Mouse (Mus musculus) urinary bladder, postnatal 4 days (tissue): Measurements from ENCODE around the gene Fam168b.

Experiments
- DNase-seq, 2 experiments: peaks; one replicate each; pipeline ENCODE4 v3.0.0; 2021 to 2022; ENCODE audit warnings: low spot score in 2 of 2

Gene Fam168b

GRCm38 (mm10) chr1:34851562-34851961 lies 8.7 kb upstream of the Fam168b start:
- DNase-seq: peak in 1 of 2 experiments; percentile 31

- no peak for DNase-seq
Measured at GRCm38 (mm10) chr1:34850343-34851136, 7.7 kb upstream of the Fam168b start.

- DNase-seq: peak; percentile 75 to 83
Measured at GRCm38 (mm10) chr1:34849745-34850342, 7.0 kb upstream of the Fam168b start, which contains the start of gene Plekhb2. Plekhb2 (plus strand) TSS chr1:34849976.

- DNase-seq: no peak
Measured at GRCm38 (mm10) chr1:34847070-34847469, 4.2 kb upstream of the Fam168b start.

GRCm38 (mm10) chr1:34842389-34842861 lies 440 bp downstream of the Fam168b start:
- no peak for DNase-seq

- DNase-seq: no peak
Measured at GRCm38 (mm10) chr1:34841709-34842388, 1.0 kb downstream of the Fam168b start.

GRCm38 (mm10) chr1:34839241-34839640 lies 3.6 kb downstream of the Fam168b start:
- no peak for DNase-seq

GRCm38 (mm10) chr1:34837951-34838689 lies 4.7 kb downstream of the Fam168b start:
- no peak for DNase-seq

- DNase-seq: no peak
Measured at GRCm38 (mm10) chr1:34834904-34835303, 8.0 kb downstream of the Fam168b start.

- DNase-seq: no peak
Measured at GRCm38 (mm10) chr1:34831381-34831780, 11.5 kb downstream of the Fam168b start.

GRCm38 (mm10) chr1:34830934-34831333 lies 11.9 kb downstream of the Fam168b start:
- no peak for DNase-seq

GRCm38 (mm10) chr1:34828528-34829294 lies 14.2 kb downstream of the Fam168b start:
- DNase-seq: no peak

- no peak for DNase-seq
Measured at GRCm38 (mm10) chr1:34827900-34828299, 15.0 kb downstream of the Fam168b start.

- DNase-seq: no peak
Measured at GRCm38 (mm10) chr1:34825909-34826308, 17.0 kb downstream of the Fam168b start.

GRCm38 (mm10) chr1:34824208-34824607 lies 18.7 kb downstream of the Fam168b start:
- no peak for DNase-seq

- DNase-seq: no peak
Measured at GRCm38 (mm10) chr1:34823353-34823752, 19.5 kb downstream of the Fam168b start.

GRCm38 (mm10) chr1:34822746-34823145 lies 20.1 kb downstream of the Fam168b start:
- DNase-seq: no peak

GRCm38 (mm10) chr1:34822003-34822402 lies 20.9 kb downstream of the Fam168b start:
- no peak for DNase-seq

- no peak for DNase-seq
Measured at GRCm38 (mm10) chr1:34821411-34821810, 21.5 kb downstream of the Fam168b start.

- DNase-seq: no peak
Measured at GRCm38 (mm10) chr1:34819225-34819910, 23.5 kb downstream of the Fam168b start.
